Mouse (Mus musculus): Measurements from ENCODE around the gene Surf1. TPM values are rescaled to one million over a fixed set of nuclear protein-coding genes. Genes with fewer than 3 reads are reported as not detected.
A peak's percentile ranks its signal among the peaks of the same experiment; 100 is the strongest.
"Not testable (repeated sequence)": the region's sequence is repeated elsewhere in the genome, so short reads cannot be mapped to it uniquely, and the experiment has no call there.

Gene Surf1
- total and polyA plus RNA-seq, 2 experiments from 2014 or later: 72.3 to 106 TPM

- Histone ChIP-seq H3K27me3 (ENCODE audit: insufficient read depth, low read length) (no peaks in the 10 kb centered on the region), H3K4me1 (ENCODE audit: insufficient read depth) (peaks cover 22% of the 10 kb centered on the region), H3K27ac (ENCODE audit: low read depth, low read length) (no peak overlapping the region), H3K4me2 (ENCODE audit: low read depth) (no peak overlapping the region), H3K9ac (no peak overlapping the region), H3K4me3 (ENCODE audit: low read depth, low read length) (no peak overlapping the region), H3K36me3 (ENCODE audit: insufficient read depth) (peaks cover 38% of the 10 kb centered on the region), H3K9me3 (ENCODE audit: low read length) (no peaks in the 10 kb centered on the region)
- DNase-seq (no peak), ATAC-seq (no peak)
- TF ChIP-seq CTCF (IDR thresholded peaks at IDR 0.05; ENCODE audit: low read depth): no peak
- 95% methylated on average over 3 of the region's 3 CpGs for WGBS
Measured at GRCm38 (mm10) chr2:26906431-26906830, 9.9 kb downstream of the Surf1 start.

GRCm38 (mm10) chr2:26905936-26906335 is 10.4 kb downstream of the Surf1 start:
- WGBS: 100% methylated on average over 2 of the region's 2 CpGs
- Histone ChIP-seq H3K27ac (ENCODE audit: low read depth, low read length) (no peak overlapping the region), H3K4me1 (ENCODE audit: insufficient read depth) (peaks cover 22% of the 10 kb centered on the region), H3K4me2 (ENCODE audit: low read depth) (no peak overlapping the region), H3K4me3 (ENCODE audit: low read depth, low read length) (no peak overlapping the region), H3K9me3 (ENCODE audit: low read length) (no peaks in the 10 kb centered on the region), H3K36me3 (ENCODE audit: insufficient read depth) (peaks cover 38% of the 10 kb centered on the region), H3K9ac (no peak overlapping the region), H3K27me3 (ENCODE audit: insufficient read depth, low read length) (no peaks in the 10 kb centered on the region)
- ATAC-seq (no peak), DNase-seq (no peak)
- no peak for TF ChIP-seq CTCF (IDR thresholded peaks at IDR 0.05; ENCODE audit: low read depth)

DNA sequence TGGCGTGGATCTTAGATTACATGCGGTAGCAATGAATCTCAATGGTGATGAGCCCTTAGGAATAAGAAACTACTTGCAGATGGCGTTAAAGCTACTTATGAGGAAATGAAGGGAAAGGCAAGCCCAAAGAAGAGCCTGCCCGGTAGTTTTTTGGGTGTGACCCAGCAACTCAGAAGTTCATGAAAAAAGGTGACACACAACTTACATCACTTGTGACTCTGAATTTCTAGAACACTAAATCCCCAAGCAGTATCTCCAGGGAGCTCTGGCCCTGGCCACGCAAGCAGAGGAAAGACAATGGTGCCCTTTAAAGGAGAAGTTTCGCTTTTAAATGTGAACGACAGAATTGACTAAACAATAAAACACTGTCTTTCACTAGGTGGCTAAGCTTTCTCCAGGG is 13.0 kb downstream of the Surf1 start:
- peak overlapping the region; percentile 81 for H3K4me2 ChIP-seq (ENCODE audit: low read depth)
- H3K4me3 ChIP-seq (ENCODE audit: low read depth, low read length): peak overlapping the region; percentile 63
- peak overlapping the region; percentile 77 for H3K9ac ChIP-seq
- peaks cover 55% of the 10 kb centered on the region for H3K36me3 ChIP-seq (ENCODE audit: insufficient read depth)
- DNase-seq (no peak), ATAC-seq (no peak)
- H3K9me3 ChIP-seq (ENCODE audit: low read length): no peaks in the 10 kb centered on the region
- WGBS: 11% methylated on average over 7 of the region's 7 CpGs
- peaks cover 12% of the 10 kb centered on the region for H3K4me1 ChIP-seq (ENCODE audit: insufficient read depth)
- no peak for TF ChIP-seq CTCF (IDR thresholded peaks at IDR 0.05; ENCODE audit: low read depth)
- H3K27ac ChIP-seq (ENCODE audit: low read depth, low read length): peak overlapping the region; percentile 87
- no peaks in the 10 kb centered on the region for H3K27me3 ChIP-seq (ENCODE audit: insufficient read depth, low read length)

DNA sequence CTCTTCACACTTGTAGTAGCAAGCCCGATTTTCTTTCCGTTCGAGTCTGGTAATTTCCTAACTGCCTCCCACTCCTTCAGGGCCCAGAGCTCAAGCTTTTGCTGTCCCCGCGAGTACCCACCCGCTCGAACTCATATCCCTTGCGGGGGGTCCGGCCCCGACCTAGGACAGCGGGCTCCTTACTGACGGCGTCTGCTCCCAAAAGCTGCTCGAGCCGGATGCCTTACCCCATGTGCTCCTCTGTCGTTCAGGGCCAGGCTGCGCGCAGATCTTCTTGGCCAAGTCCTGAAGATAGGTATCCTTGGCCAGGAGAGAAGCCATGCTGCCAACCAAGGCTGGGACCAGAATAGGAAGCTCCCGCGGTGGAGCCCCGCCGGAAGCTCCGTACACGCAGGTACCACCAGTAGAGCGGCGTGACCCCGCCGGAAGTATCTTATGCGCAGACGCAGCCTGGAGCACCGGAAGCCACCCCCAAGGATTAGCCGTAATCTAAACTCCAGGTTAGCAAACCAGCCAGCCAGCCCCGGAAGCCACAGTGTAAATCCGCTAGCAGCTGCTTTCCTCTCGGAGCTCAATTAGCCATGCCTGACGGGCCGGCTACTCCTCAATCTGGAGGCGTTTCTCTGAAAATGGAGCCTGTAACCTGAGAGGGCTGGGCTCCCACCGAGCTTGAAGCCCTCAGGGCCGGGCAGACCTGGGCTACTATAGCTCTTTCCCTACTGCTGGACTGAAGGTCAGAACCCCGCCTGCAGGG is 13.7 kb downstream of the Surf1 start, which contains the start of gene Surf6:
Gene Surf6 (minus strand): TSS at position 413 of the 754 bp plus-strand sequence.
- peak; percentile 97 for DNase-seq

DNA sequence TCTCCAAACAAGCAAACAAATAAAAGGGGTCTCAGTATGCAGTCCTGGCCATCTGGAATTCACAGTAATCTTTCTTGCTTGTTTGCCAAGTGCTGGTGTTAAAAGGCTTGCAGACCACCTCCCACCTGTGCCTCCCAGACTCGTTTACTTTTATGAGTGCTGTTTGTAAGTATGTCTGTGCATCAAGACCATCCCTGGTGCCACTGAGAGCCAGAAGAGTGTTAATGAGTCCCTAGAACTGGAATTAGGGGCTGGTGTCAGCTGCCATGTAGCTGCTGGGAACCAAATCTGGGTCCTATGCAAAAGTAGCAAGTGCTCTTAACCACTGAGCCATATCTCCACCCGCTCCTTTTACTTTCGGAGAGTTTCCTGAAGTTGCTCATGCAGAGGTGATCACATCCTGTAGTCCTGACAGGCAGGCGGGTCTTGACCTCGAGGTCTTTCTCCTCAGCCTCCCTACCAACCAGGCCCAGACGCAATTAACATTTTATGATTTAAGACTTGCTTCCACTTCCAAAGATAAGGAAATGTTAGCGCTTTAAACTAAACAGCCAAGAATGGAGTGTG is 14.4 kb downstream of the Surf1 start:
- WGBS: 13% methylated on average over 7 of the region's 7 CpGs
- H3K4me3 ChIP-seq (ENCODE audit: low read depth, low read length): peak overlapping the region; percentile 63
- TF ChIP-seq CTCF (IDR thresholded peaks at IDR 0.05; ENCODE audit: low read depth): no peak
- DNase-seq: no peak
- no peaks in the 10 kb centered on the region for H3K27me3 ChIP-seq (ENCODE audit: insufficient read depth, low read length)
- peaks cover 57% of the 10 kb centered on the region for H3K36me3 ChIP-seq (ENCODE audit: insufficient read depth)
- peak overlapping the region; percentile 87; the same call in 1 of the 2 replicates for H3K27ac ChIP-seq (ENCODE audit: low read depth, low read length)
- peak overlapping the region; percentile 81 for H3K4me2 ChIP-seq (ENCODE audit: low read depth)
- ATAC-seq: no peak
- no peaks in the 10 kb centered on the region for H3K9me3 ChIP-seq (ENCODE audit: low read length)
- H3K4me1 ChIP-seq (ENCODE audit: insufficient read depth): peaks cover 12% of the 10 kb centered on the region
- H3K9ac ChIP-seq: peak overlapping the region; percentile 77

More for the DNA sequence above, 13.7 kb downstream of the Surf1 start, which contains the start of gene Surf6:
- under 1% methylated on average over 41 of the region's 41 CpGs for WGBS
- no peaks in the 10 kb centered on the region for H3K27me3 ChIP-seq (ENCODE audit: insufficient read depth, low read length)
- H3K27ac ChIP-seq (ENCODE audit: low read depth, low read length): peak within 1 kb of the TSS; percentile 87
- peak within 1 kb of the TSS; percentile 81 for H3K4me2 ChIP-seq (ENCODE audit: low read depth)
- peak within 1 kb of the TSS; percentile 77 for H3K9ac ChIP-seq
- H3K9me3 ChIP-seq (ENCODE audit: low read length): no peaks in the 10 kb centered on the region
- H3K36me3 ChIP-seq (ENCODE audit: insufficient read depth): peaks cover 57% of the 10 kb centered on the region
- H3K4me1 ChIP-seq (ENCODE audit: insufficient read depth): peaks cover 12% of the 10 kb centered on the region
- no peak for TF ChIP-seq CTCF (IDR thresholded peaks at IDR 0.05; ENCODE audit: low read depth)
- ATAC-seq: peak; percentile 99
- peak within 1 kb of the TSS; percentile 63 for H3K4me3 ChIP-seq (ENCODE audit: low read depth, low read length)

DNA sequence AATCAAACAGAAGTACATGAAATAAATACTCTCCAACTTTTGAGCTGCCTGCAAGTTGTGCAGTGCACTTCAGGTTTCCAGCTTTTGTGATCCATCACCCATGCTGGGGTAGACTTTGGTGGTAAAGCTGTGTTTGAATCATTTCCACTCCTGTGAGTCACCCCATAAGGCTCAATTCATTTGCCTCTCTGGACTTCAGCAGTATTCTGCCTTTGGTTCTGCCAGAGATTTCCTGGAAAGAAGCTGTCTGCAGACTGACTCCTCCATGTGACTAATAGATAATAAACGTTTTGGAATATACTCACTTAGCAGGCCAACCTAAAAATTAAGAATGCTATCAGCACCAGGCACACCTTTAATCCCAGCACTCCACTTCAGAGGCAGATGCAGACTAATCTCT is 15.6 kb downstream of the Surf1 start:
- no peak overlapping the region for H3K9ac ChIP-seq
- H3K27me3 ChIP-seq (ENCODE audit: insufficient read depth, low read length): no peaks in the 10 kb centered on the region
- H3K9me3 ChIP-seq (ENCODE audit: low read length): no peaks in the 10 kb centered on the region
- ATAC-seq (no peak), DNase-seq (no peak)
- peaks cover 12% of the 10 kb centered on the region for H3K4me1 ChIP-seq (ENCODE audit: insufficient read depth)
- H3K4me3 ChIP-seq (ENCODE audit: low read depth, low read length): no peak overlapping the region
- no peak overlapping the region for H3K27ac ChIP-seq (ENCODE audit: low read depth, low read length)
- TF ChIP-seq CTCF (IDR thresholded peaks at IDR 0.05; ENCODE audit: low read depth): no peak
- H3K4me2 ChIP-seq (ENCODE audit: low read depth): no peak overlapping the region
- peaks cover 57% of the 10 kb centered on the region for H3K36me3 ChIP-seq (ENCODE audit: insufficient read depth)
- 71% methylated on average over 1 of the region's 1 CpGs for WGBS

GRCm38 (mm10) chr2:26895898-26896297 is 20.4 kb downstream of the Surf1 start:
- Histone ChIP-seq H3K36me3 (ENCODE audit: insufficient read depth) (peaks cover 81% of the 10 kb centered on the region), H3K4me1 (ENCODE audit: insufficient read depth) (no peaks in the 10 kb centered on the region)
- 89% methylated on average over 4 of the region's 4 CpGs for WGBS

GRCm38 (mm10) chr2:26886170-26886569 is 30.2 kb downstream of the Surf1 start:
- not testable (repeated sequence) for H3K4me2 ChIP-seq (ENCODE audit: low read depth); H3K9ac ChIP-seq; DNase-seq; H3K9me3 ChIP-seq (ENCODE audit: low read length); ATAC-seq; H3K27ac ChIP-seq (ENCODE audit: low read depth, low read length); H3K4me1 ChIP-seq (ENCODE audit: insufficient read depth); H3K4me3 ChIP-seq (ENCODE audit: low read depth, low read length); H3K27me3 ChIP-seq (ENCODE audit: insufficient read depth, low read length)
- peaks cover 18% of the 10 kb centered on the region for H3K36me3 ChIP-seq (ENCODE audit: insufficient read depth)
- WGBS: 47% methylated on average over 4 of the region's 4 CpGs

More at GRCm38 (mm10) chr2:26895898-26896297, 20.4 kb downstream of the Surf1 start:
- peak; percentile 40 for TF ChIP-seq CTCF (IDR thresholded peaks at IDR 0.05; ENCODE audit: low read depth)
- no peaks in the 10 kb centered on the region for H3K27me3 ChIP-seq (ENCODE audit: insufficient read depth, low read length)
- H3K9ac ChIP-seq: no peak overlapping the region
- ATAC-seq (no peak), DNase-seq (no peak)
- H3K4me3 ChIP-seq (ENCODE audit: low read depth, low read length): no peak overlapping the region
- H3K27ac ChIP-seq (ENCODE audit: low read depth, low read length): no peak overlapping the region
- no peak overlapping the region for H3K4me2 ChIP-seq (ENCODE audit: low read depth)
- no peaks in the 10 kb centered on the region for H3K9me3 ChIP-seq (ENCODE audit: low read length)

DNA sequence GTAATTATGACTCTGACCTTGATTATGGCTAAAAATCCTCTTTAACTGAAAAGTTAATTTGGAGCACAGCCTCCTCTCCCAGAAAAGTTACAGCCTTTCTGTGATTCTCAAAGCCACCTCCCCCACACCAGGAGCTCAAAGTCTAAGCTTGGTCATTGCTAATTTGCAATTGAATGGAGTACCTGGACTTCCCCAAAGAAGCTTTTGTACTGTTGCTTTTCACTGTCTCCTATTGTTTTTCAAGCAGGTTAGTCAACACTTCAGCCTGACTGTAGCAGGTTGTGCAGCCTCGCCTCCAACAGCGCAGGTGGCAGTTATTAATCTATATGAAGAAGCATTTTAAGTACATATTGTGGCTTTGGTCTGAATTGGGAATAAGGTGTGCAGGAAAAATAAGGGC is 30.8 kb downstream of the Surf1 start:
- ATAC-seq; DNase-seq; H3K9me3 ChIP-seq (ENCODE audit: low read length); H3K27me3 ChIP-seq (ENCODE audit: insufficient read depth, low read length); H3K9ac ChIP-seq; H3K4me1 ChIP-seq (ENCODE audit: insufficient read depth); H3K4me2 ChIP-seq (ENCODE audit: low read depth); H3K4me3 ChIP-seq (ENCODE audit: low read depth, low read length); H3K27ac ChIP-seq (ENCODE audit: low read depth, low read length): not testable (repeated sequence)
- 54% methylated on average over 2 of the region's 2 CpGs for WGBS
- H3K36me3 ChIP-seq (ENCODE audit: insufficient read depth): peaks cover 12% of the 10 kb centered on the region

Measured in forebrain, postnatal 0 days (tissue).